Mouse (Mus musculus) megakaryocyte, embryonic 14.5 days (primary cell): ENCODE measurements at regions not wholly inside any gene's neighbourhood (a gene's known extent, or its start where the extent isn't known, plus 50 kb on each side); places are given as distances from the start of the nearest gene placed in this dataset.

ENCODE experiments used
- H3K27me3 ChIP-seq: replicated peaks from 2 replicates; pipeline ENCODE3; 2012; ENCODE audit warnings: inconsistent platforms
- H3K36me3 ChIP-seq: replicated peaks from 2 replicates; pipeline ENCODE3; 2012; ENCODE audit warnings: low read length, inconsistent platforms, mixed read lengths
- H3K4me1 ChIP-seq: 2 replicates; pipeline ENCODE4 v1.6.1; 2012; ENCODE audit warnings: inconsistent platforms
- H3K4me3 ChIP-seq: replicated peaks from 2 replicates; pipeline ENCODE3; 2012; ENCODE audit warnings: moderate library complexity, mild to moderate bottlenecking, inconsistent platforms
- H3K9me3 ChIP-seq: 2 replicates; pipeline ENCODE4 v1.6.1; 2012; ENCODE audit warnings: inconsistent platforms
- FLI1 ChIP-seq: IDR thresholded peaks from 2 replicates; pipeline ENCODE4 v1.6.1; 2012; ENCODE audit warnings: low read length, inconsistent platforms, mixed read lengths
- GATA1 ChIP-seq: IDR thresholded peaks from 3 replicates; pipeline ENCODE4 v1.6.1; 2012; ENCODE audit warnings: mixed read lengths, low read length, inconsistent platforms, borderline replicate concordance

GRCm38 (mm10) chr10:70866737-70867136 is 211.0 kb upstream of the Phyhipl start:
- H3K27me3 ChIP-seq, result no peaks in the 10 kb centered on the region
- peaks cover 56% of the 10 kb centered on the region for H3K9me3 ChIP-seq
- TF ChIP-seq GATA1, result no peak
- TF ChIP-seq FLI1, result no peak
- H3K4me1 ChIP-seq, result no peaks in the 10 kb centered on the region
- no peak overlapping the region for H3K4me3 ChIP-seq
- no peaks in the 10 kb centered on the region for H3K36me3 ChIP-seq

GRCm38 (mm10) chr10:70864650-70865049 is 208.9 kb upstream of the Phyhipl start:
- Histone ChIP-seq H3K4me1 (no peaks in the 10 kb centered on the region), H3K27me3 (no peaks in the 10 kb centered on the region), H3K36me3 (no peaks in the 10 kb centered on the region), H3K4me3 (no peak overlapping the region), H3K9me3 (peaks cover 63% of the 10 kb centered on the region)
- no peak for TF ChIP-seq GATA1
- no peak for TF ChIP-seq FLI1

GRCm38 (mm10) chr10:70862022-70862335 is 206.2 kb upstream of the Phyhipl start:
- H3K36me3 ChIP-seq, result no peaks in the 10 kb centered on the region
- TF ChIP-seq FLI1, result no peak
- TF ChIP-seq GATA1, result no peak
- H3K27me3 ChIP-seq, result no peaks in the 10 kb centered on the region
- no peak overlapping the region for H3K4me3 ChIP-seq
- no peaks in the 10 kb centered on the region for H3K4me1 ChIP-seq
- peaks cover 61% of the 10 kb centered on the region for H3K9me3 ChIP-seq

- peaks cover 66% of the 10 kb centered on the region for H3K9me3 ChIP-seq
- H3K27me3 ChIP-seq, result no peaks in the 10 kb centered on the region
- no peaks in the 10 kb centered on the region for H3K36me3 ChIP-seq
- H3K4me1 ChIP-seq, result no peaks in the 10 kb centered on the region
- H3K4me3 ChIP-seq, result no peak overlapping the region
- TF ChIP-seq FLI1 (no peak), GATA1 (no peak)
These were observed 205.6 kb upstream of the Phyhipl start for GRCm38 (mm10) chr10:70861131-70862021.

GRCm38 (mm10) chr10:70857155-70857820 is 201.5 kb upstream of the Phyhipl start:
- no peaks in the 10 kb centered on the region for H3K27me3 ChIP-seq
- TF ChIP-seq FLI1, result no peak
- TF ChIP-seq GATA1, result no peak
- peaks cover 66% of the 10 kb centered on the region for H3K9me3 ChIP-seq

GRCm38 (mm10) chr10:70855948-70856347 is 200.2 kb upstream of the Phyhipl start:
- H3K4me3 ChIP-seq, result no peak overlapping the region
- no peaks in the 10 kb centered on the region for H3K36me3 ChIP-seq
- H3K4me1 ChIP-seq, result no peaks in the 10 kb centered on the region
- peaks cover 66% of the 10 kb centered on the region for H3K9me3 ChIP-seq
- H3K27me3 ChIP-seq, result no peaks in the 10 kb centered on the region
- TF ChIP-seq FLI1, result no peak
- no peak for TF ChIP-seq GATA1

More at GRCm38 (mm10) chr10:70857155-70857820, 201.5 kb upstream of the Phyhipl start:
- Histone ChIP-seq H3K4me3 (no peak overlapping the region), H3K4me1 (no peaks in the 10 kb centered on the region), H3K36me3 (no peaks in the 10 kb centered on the region)

GRCm38 (mm10) chr10:70853614-70854013 is 197.8 kb upstream of the Phyhipl start:
- Histone ChIP-seq H3K4me1 (no peaks in the 10 kb centered on the region), H3K27me3 (no peaks in the 10 kb centered on the region), H3K36me3 (no peaks in the 10 kb centered on the region), H3K9me3 (peaks cover 66% of the 10 kb centered on the region), H3K4me3 (no peak overlapping the region)
- TF ChIP-seq GATA1 (no peak), FLI1 (no peak)

- Histone ChIP-seq H3K4me1 (no peaks in the 10 kb centered on the region), H3K4me3 (no peak overlapping the region), H3K36me3 (no peaks in the 10 kb centered on the region), H3K9me3 (peaks cover 72% of the 10 kb centered on the region), H3K27me3 (no peaks in the 10 kb centered on the region)
- TF ChIP-seq GATA1 (no peak), FLI1 (no peak)
These were observed 192.4 kb upstream of the Phyhipl start for GRCm38 (mm10) chr10:70848141-70848540.

GRCm38 (mm10) chr10:70847341-70847882 is 191.6 kb upstream of the Phyhipl start:
- Histone ChIP-seq H3K4me1 (no peaks in the 10 kb centered on the region), H3K9me3 (peaks cover 65% of the 10 kb centered on the region), H3K27me3 (no peaks in the 10 kb centered on the region), H3K4me3 (no peak overlapping the region), H3K36me3 (no peaks in the 10 kb centered on the region)
- TF ChIP-seq GATA1, result no peak
- no peak for TF ChIP-seq FLI1

GRCm38 (mm10) chr10:70846281-70847168 is 190.8 kb upstream of the Phyhipl start:
- no peak for TF ChIP-seq FLI1
- no peak for TF ChIP-seq GATA1
- H3K27me3 ChIP-seq, result no peaks in the 10 kb centered on the region
- H3K9me3 ChIP-seq, result peaks cover 59% of the 10 kb centered on the region
- H3K4me1 ChIP-seq, result no peaks in the 10 kb centered on the region
- no peaks in the 10 kb centered on the region for H3K36me3 ChIP-seq
- H3K4me3 ChIP-seq, result no peak overlapping the region
